Mouse (Mus musculus): Measurements from ENCODE around the gene 9230104L09Rik.

Gene 9230104L09Rik

DNA sequence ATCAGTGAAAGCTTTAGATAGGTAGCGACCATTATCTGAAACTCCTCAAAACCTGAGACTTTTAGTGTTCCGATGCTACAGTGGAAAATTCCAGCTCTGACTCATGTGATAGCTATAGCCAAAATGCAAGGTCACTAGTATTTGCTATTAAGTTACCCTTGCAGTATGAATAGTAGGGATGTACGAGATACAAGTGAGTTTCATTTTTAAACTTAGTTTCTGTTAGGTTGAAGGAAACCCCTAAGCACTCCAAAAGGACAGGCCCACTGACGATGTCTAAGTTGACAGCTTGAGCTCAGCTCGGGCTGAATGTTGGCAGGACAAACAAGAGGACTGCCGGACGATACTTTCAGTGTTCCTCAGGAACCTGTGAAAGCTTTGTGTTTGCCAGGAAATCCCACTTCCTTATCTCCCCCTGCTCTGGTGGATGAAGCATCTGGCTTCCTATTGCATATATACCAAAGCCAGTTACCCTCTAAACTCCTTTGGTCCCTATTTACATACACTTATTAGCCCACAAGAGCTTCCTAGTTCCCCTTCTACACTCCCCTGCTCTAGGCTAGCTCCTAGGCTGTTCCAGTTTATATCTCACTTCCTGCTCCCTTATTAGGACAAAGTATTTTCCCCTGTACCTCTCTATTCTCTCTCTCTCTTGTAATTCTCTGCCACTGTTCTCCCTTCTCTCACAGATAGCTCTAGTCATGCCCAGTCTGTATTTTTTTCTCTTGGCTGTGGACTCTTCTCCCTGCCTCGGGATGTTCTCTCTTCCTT, 8.0 kb downstream of the 9230104L09Rik start:
- DNase-seq (ENCODE audit: low spot score in 2 of 2) = no peak

DNA sequence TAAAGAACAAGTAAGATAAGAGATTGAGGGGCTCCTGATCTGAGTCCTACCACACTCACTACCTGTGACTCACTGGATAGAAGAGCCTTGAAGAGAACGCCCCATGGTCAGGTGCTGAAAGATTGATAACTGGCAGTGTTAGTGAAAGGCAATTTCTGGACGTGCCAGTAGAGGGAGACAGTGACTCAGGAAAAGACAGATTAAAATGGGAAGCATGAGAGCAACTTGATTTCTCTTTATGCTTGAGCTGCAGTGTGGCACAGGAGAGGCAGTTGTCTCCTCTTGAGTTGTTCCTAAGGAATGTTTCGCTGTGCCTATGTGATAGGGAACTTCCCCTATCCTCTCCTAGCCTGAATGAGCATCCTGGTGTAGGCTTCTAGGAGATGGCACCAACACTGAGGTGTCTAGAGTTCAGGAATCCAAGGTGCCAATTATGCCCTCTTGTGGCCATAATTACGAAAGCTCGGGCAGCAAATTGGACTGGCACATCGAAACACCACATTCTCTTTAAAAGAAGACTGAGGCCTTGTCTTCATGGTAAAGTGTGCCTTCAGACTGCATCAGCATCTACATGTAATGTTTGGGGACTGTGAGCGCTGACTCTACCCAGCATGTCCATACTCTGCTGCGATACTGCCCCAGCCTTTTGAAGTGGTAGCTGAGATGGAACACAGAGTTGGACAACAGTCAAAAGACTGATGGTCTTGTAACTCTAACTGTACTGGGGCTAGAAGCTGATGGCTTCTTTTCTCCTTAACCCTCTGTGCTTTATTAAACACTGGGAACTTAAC, 13.5 kb downstream of the 9230104L09Rik start:
- DNase-seq (ENCODE audit: low spot score in 2 of 2) = peak; percentile 46 to 77

DNA sequence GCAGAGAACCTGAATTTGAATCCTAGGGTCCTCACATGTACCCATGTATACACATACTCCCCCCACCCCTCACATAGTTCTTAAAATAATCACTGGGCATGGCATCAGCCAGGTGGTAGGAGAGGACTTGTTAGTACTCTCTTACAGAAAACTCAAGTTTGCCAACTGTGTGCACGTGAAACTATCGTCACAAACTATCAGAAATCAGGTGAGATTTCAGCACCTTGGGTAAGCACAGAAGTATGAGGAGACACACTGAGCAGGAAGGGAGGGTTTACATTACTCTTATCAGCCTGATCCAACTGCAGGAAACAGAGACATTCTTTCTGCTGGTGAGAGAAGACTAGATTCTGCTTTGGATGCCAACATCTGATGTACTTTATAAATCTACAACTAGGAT, 25.6 kb downstream of the 9230104L09Rik start:
- no peak for DNase-seq (ENCODE audit: low spot score in 2 of 2)

DNA sequence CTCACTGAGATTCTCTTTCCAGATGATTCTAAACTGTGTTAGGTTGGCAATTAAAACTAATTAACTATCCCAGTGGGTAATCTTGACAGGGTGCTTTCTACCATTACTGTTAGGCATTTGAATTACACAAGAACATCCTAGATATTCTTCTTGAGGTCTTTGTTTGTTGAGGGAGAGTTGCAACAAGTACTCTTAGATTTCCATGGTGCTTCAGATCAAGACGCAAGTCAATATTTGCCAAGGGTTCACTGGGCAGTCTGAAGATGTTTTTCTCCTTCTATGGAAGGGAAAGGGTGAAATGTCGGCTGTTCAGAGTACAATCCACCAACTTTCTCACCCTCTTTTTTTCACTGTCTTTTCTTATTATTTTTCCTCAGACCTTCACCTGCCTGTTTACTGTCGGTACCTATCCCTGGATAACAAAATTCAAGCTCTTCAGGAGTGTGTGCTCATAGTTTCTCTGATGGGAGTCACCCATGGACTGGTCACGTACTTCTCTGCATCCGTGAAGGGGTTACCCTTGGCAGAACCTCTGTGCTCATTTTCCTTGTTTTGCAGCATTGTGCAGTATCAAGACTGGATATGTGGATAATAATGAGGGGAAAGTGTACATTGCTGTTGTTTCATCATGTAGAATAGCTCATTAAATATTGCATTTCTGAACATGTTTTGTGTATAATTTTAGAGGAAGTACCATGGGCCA, 26.6 kb downstream of the 9230104L09Rik start:
- no peak for DNase-seq (ENCODE audit: low spot score in 2 of 2)

DNA sequence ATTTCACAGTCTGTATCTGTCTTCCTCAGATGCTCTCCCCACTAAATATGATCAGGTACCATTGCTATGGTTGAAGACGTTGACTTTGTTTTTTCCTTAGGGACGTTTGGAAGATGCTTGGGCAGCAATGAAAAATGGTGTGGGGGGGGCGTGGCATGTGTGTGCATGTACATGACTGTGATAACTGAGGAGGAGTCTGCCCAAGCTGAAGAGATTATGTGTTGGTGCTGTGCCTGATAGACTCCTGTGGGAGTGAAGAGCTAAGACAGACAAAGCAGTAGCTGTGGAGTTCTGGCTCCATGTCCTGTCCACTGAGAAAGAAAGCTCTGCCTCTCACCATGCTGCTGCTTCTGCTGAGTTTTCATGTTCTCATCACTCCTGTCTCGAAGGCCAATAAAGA, 29.9 kb downstream of the 9230104L09Rik start, which contains the start of gene Cst9:
Gene Cst9 (plus strand): TSS at position 236 of the 400 bp plus-strand sequence.
- no peak for DNase-seq (ENCODE audit: low spot score in 2 of 2)

DNA sequence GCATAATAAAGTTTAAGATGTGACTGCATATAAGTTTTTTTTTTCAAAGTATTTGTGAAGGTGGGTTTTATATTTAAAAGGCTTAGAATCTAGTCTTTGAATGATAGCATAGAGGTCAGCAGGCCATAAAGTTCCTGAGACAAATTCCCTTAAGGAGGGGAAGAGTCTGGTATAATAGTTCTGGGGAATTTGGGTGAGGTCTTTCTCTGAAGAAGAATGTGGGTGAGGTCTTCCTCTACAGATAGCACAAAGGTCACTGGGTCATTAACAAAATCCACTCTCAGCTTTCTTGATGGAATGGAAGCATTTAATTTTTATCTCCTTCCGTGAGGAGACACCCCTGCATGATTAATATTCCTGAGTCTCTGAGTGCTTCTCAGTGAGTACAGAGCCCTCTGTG, 38.9 kb downstream of the 9230104L09Rik start:
- no peak for DNase-seq (ENCODE audit: low spot score in 2 of 2)

DNA sequence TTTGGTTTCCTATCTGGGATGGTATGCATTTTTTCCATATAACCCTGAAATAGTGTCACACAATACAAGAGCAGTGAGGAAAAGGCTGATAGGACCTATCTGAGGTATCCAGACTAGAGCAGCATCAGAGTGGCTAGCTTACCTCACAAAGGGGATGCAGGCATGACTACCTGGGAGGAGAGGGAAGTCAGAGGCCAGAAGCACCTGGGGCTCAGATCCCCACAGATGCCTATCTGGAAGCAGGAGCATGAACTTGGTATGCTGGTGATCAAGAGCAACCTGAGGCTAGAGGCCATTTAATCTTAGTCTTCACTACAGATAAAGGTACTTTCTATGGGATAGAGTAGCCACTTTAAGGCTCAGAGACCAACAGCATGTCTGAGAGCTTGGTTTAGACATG, 44.9 kb downstream of the 9230104L09Rik start, which contains the start of gene Cst13:
Gene Cst13 (plus strand): TSS at position 173 of the 400 bp plus-strand sequence.
- no peak for DNase-seq (ENCODE audit: low spot score in 2 of 2)

DNA sequence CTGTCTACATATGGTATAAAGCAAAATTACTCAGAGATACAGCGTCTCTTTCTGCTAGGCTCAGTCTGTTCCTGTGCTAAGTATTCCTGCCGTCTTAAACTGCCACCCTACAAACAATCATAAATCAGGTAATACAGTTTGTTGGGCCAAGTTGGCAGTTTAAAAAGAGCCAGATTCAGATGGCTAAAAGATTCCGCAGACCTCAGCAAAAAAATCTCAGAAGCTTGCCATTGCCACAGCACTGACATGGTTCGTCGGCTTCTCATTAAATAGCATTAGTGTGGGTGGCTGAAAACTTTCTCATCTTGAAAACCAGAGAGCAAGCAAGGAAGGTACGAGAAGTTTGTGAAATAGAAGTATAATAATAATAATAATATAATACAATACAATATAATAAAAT, 58.1 kb downstream of the 9230104L09Rik start:
- no peak for DNase-seq (ENCODE audit: low spot score in 2 of 2)

DNA sequence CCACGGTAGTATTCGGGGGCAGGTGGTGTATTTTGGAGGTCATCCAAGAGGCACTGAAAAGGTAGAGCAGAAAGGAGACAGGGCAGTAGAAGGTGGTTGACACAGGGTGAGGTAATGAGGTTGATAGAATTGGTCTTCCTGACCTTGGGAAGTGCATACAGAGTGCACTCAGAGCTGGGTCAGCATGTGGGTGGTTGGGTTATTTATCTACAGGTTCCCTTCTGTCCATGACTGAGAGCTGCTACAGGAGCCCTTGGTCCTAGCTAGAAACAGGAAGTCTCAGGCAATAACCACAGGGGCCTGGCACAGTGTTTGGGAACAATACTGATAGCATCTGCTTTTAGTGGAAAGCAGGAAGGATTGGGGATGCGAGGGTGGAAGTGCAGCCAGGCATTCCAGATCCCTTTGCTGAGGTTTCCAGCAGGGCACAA, 63.3 kb downstream of the 9230104L09Rik start:
- DNase-seq (ENCODE audit: low spot score in 2 of 2) = no peak

DNA sequence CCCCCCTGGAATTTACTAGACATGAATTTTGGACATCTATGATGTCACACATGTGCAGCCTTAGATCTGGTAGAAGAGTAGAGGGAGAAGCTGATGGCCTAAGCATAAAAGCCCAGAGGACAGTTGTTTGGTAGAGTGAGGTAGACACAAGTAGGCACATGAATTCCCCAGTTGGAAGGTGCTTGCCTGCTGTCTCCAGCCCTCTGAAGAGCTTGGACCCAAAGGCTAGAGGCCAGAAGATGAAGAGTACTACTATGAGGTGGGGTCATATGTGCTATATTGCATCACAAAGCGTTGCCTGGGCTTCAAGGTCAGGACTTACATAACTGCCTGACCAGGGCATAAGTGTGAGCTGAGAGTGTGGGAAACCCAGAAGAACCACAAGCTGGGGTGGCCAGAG, 66.4 kb downstream of the 9230104L09Rik start, which contains the start of gene Cst8:
Gene Cst8 (plus strand): TSS at position 301 of the 400 bp plus-strand sequence.
- no peak for DNase-seq (ENCODE audit: low spot score in 2 of 2)

All from spleen, postnatal 4 days (tissue).